Mouse (Mus musculus) liver, adult (tissue): ENCODE results near the gene Hexim1.

Source experiments
- GATA4 ChIP-seq: IDR thresholded peaks from 2 replicates; pipeline ENCODE4 v1.6.1; 2014; ENCODE audit warnings: mild to moderate bottlenecking, low read length; ENCODE audit not compliant: insufficient replicate concordance

Hexim1 gene

DNA sequence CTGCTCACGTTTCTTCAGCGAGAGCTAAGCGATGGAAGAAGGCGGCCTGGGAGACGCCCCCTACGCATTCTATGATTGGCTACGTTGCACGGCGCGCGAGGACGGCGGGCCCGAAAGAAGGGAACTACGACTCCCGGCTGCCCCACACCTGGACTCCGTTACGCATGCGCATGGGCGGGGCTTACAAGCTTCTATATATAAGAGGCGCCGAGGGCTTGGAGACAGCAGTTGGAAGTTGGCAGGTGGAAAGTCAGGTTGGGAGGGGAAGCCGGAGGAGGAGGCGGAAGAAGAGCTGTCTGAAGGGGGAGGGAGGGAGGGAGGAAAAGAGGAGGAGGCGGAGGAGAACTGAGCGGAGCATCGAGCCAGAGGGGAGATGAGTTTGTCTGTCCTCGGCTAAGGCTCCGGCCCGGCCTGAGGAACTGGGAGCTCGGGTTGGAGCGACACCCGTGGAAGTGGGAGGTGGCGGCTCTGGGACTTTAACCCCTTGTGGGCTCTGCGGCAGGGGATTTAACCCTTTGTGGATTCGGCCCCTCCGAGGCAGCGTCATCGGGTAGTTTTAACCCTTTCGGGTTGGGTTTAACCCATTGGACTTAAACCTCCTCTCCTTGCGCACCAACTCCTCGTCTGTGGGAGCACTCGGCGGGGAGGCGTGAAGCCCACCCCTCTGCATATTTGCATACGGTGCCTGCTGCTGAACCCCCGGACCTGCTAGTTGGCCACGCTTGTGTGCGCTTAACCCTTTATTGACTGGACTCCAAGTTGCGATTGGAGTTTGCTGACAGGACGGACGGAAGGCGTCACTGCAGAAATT lies at the start of gene Hexim1:
Hexim1 (plus strand) TSS at position 224 of the 811 bp plus-strand sequence.
- TF ChIP-seq GATA4 = peak; percentile 6; the same call in 1 of the 2 replicates

DNA sequence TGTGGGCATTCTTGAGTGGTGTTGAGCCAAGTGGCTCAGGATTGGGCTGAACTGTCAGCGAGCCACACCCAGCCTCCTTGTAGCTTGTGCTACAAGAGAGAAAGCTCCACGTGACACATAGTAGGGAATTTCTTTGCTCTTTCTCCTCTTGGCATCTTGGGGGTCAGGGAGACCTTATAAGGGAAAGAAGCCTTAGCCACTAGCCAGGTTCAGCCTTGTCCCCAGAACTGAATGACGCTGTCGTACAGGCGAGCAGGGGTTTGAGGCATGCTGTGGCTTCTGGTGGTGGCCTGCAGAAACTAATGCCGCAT lies 49.0 kb upstream of the Hexim1 start:
- TF ChIP-seq GATA4 = no peak

GRCm38 (mm10) chr11:103067457-103068001 lies 48.5 kb upstream of the Hexim1 start:
- no peak for TF ChIP-seq GATA4

GRCm38 (mm10) chr11:103068272-103068671 lies 47.8 kb upstream of the Hexim1 start:
- TF ChIP-seq GATA4 = no peak

DNA sequence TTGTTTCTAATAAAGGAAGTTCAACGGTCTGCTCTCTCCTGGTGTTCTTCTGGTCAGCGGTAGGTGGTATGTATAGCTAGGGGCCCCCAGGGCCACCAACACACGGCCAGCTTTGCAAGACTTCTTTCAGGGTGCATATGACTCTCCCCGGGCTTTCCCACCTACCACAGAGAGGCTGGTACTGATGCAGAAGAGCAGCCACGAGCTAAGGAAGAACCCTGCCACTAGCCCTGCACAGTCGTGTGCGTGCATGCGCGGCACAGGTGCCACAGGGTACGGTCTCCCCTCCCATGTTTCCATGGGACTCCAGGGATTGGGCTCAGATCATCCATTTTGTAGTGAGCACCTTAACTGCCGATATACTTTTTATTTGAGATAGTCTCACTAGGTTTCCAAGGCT lies 47.1 kb upstream of the Hexim1 start:
- no peak for TF ChIP-seq GATA4

DNA sequence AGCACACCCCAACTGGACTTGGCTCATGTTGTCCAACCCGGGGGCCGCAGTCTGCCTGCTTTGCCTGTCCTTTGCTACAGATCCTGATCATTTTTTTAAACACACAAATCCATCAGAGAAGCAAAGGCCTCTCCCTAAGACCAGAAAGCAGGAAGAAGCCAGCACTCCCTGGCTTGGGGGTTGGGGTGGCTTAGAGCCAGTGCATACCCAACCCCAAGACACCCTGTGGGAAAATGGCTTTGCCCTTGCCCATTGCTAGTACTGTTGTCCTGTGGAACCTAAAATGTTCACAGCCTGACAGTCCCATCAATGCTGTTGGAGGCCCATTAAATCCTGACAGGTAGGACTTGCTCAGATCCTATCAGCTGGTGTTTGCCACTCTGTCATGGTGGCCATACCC lies 46.3 kb upstream of the Hexim1 start:
- TF ChIP-seq GATA4 = no peak

- TF ChIP-seq GATA4 = no peak
Observed at GRCm38 (mm10) chr11:103070322-103070880, 45.6 kb upstream of the Hexim1 start.

DNA sequence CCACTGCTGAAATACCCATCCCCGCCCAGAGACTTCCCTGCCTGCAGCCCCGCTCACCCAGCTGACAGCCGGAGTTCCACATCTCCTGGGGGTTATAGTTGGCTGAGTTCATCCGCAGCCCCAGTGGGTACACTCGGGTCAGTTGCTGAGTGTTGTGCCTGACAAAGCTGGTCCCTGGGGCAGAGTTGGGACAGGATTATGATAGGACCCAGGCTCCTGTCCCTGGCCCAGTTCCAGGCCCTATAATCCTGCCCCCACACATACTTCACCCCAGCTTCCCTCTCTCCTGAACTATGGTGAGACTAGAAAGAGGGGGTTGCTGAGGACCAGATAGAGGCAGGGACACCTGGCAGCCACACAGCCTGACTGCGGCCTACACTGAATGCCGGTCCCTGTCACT lies 42.4 kb upstream of the Hexim1 start:
- TF ChIP-seq GATA4 = no peak

DNA sequence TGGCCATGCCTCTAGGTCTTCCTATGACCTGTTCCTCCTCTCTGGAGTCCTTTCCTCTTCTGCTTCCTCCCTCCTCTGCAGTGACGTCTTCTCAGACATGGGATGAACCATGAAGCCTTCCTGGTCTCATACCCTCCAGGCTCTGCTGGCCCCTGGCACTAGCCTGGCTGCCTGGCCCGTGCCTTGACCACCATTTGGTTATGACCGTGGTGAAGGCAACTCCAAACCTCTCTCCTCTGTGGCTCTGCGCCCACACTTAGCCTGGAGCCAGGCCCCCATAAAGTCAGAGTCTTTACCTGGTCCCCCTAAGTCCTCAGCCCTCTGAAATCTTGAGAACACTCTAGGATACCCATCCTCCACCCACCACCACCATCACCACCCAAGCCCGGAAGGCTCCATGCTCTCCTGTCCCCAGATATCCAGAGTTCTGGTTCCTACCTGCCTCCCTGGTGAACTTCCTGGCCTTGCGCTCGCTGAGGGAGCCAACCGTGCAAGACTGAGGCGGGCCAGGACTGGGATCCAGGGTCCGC lies 41.8 kb upstream of the Hexim1 start:
- TF ChIP-seq GATA4 = no peak

GRCm38 (mm10) chr11:103074796-103075323 lies 41.2 kb upstream of the Hexim1 start:
- no peak for TF ChIP-seq GATA4

GRCm38 (mm10) chr11:103076010-103076409 lies 40.0 kb upstream of the Hexim1 start:
- TF ChIP-seq GATA4 = no peak

- TF ChIP-seq GATA4 = no peak
Observed at GRCm38 (mm10) chr11:103076581-103076980, 39.5 kb upstream of the Hexim1 start.

DNA sequence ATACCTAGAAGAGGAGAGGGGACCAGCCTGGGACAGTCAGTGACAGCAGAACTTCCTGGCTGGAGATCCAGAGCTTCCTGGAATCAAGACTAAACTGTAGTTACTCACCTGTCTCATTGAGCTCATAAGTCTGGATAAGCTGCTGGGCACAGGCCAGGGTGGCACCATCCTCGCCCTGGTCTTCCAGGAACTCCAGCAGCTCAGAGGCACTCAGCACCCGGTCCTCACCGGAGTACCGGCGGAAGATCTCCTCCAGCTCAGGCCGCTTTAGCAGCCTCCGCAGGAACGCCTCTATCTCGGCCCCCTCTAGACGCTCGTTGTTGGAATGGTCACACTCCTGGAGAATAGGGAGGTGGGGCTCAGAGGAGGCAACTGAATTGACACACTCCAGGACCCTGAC lies 37.9 kb upstream of the Hexim1 start:
- TF ChIP-seq GATA4 = no peak

- no peak for TF ChIP-seq GATA4
Observed at GRCm38 (mm10) chr11:103080323-103081091, 35.5 kb upstream of the Hexim1 start.

DNA sequence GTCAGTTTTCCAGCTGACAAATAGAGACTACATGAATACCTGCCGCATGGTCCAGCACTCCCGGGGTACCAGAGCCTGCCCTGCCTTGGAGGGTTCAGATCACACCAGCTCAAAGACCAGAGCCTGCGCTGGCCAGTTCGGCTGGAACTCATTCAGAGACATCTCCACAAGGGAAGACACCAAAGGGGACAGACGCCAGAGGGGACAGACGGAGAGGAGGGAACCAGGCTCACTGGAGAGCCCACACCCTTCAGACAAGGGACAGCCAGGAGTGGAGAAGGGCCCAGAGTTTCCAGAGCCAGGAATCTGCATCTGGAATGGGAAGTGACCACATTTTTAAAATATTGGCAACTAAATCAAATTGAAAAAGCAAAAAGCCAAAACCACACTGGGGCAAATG lies 34.4 kb upstream of the Hexim1 start:
- TF ChIP-seq GATA4 = no peak
